Mouse (Mus musculus): ENCODE data around the gene St8sia6.
A peak's percentile ranks its signal among the peaks of the same experiment; 100 is the strongest.
"Not testable (repeated sequence)": the region's sequence is repeated elsewhere in the genome, so short reads cannot be mapped to it uniquely, and the experiment has no call there.

Gene St8sia6

DNA sequence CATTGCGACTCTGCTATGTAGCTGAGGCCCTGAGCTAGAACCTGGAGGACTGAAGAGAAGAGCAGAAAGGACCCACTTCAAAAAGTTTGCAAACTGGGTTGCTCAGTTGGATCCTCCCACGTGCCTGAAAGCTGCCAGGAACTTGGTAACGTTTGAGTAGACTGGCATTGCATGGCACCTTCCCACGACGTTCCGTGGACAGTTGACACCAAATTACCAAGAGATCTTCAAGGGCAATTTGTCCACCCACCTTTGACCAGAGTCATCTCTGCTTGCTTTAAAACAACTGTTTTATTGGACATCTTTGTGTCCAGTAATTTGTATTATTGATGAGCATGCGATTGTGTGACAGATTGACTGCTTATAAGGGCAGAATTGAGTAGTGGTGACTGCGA lies at the start of gene St8sia6:
St8sia6 (minus strand) TSS at position 96 of the 395 bp plus-strand sequence.
- no peak for DNase-seq (ENCODE audit: low read depth, low spot score)

DNA sequence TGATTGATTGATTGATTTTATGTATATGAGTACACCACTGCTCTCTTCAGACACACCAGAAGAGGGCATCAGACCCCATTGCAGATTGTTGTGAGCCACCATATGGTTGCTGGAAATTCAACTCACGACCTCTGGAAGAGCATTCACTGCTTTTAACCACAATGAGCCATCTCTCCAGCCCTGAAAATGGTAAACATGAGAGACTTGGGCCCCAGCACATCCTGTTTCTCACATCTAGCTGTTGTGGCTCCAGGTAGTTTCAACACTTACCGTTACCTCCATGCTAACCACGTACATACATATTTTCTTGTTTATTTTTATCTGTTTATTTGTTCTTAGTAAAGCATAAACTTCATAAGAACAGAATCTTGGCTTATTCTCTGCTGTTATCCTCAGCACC lies 42.4 kb upstream of the St8sia6 start:
- DNase-seq (ENCODE audit: low read depth, low spot score): no peak

DNA sequence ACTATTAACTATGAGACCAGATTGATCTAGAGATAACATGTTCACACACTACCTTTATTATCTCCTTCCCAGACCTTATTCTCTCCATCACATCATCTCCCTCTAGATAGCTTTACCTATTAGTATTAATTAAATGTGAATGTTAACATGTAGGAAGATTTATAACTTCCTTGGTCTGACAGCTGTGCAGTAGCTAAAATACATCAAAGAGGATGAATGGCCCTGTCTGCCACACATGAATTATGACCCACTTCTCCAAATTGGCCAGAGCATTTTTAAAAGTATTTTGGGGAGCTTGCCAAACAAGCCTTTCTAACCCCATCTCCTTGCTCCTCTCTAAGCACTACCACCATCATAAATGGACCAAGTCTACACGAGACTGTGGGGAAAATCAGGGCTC lies 41.1 kb upstream of the St8sia6 start:
- no peak for DNase-seq (ENCODE audit: low read depth, low spot score)

DNA sequence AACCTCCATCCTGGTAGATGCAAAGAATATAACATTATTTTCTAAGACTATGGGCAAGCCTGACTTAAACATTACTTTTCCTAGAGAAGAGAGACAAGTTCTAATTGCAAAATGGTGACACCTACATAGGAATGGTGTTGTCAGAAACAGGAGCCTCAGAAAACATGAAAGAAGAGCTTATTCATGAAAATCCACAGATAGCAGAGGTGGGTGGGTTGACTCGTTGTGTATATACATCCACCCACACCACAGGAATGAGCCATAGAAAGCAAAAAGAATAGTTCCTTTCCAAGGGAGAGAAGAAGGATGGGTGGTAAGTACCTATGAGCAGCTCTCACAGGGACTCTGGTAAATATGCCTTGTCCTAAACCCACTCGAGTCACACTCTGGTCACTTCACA lies 22.8 kb upstream of the St8sia6 start:
- no peak for DNase-seq (ENCODE audit: low read depth, low spot score)

DNA sequence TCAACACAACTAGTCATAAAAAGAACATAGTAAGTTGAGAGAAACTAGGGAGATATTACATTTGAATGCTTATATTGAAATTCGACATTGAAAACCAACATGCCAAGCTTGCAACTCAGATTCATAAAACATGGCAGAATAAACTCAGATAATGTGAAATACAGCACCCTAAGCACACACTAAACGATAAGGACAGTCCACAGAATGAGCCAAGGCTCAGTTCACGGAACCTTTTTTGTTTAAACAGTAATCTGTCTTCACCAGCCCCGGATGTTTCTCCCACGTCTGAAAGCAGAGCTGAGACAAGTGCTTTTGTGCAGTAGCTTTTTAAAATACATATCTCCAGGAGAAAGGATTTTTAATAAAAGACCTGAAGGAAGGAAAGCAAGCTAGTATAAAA lies 14.7 kb upstream of the St8sia6 start:
- DNase-seq (ENCODE audit: low read depth, low spot score): no peak

DNA sequence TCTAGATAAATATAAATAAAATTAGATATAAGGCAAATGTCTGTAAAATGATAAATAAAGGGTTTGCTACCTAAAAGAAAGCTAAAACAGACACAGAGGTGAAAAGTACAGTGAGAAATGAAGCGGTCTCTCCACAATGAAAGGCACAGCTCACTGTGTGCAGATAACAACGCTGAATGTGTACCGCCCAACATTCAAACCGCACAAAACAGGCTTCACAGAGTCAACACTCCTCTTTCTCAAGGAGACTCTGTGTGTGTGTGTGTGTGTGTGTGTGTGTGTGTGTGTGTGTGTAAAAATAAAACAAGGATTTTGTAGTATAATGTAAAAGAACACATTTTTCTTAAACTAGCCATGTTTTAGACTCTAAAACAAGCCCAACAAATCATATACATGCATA lies 14.1 kb upstream of the St8sia6 start:
- DNase-seq (ENCODE audit: low read depth, low spot score): no peak

DNA sequence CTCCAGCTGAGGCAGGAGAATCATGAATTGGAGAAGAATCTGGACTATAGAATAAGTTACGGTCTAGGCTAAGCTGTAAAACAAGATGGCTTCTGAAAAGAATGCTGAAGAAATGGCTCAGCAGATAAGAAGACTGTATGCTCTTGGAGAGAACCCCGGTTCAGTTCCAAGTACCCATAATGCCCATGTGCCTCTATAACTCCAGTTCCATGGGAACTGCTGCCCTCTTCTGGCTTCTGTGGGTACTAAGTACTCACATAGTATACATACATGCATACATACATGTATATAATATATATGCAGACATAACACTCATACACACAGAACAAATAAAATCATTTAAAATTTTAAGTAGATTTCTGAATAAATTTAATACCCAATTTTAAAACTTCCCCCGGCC lies 12.3 kb upstream of the St8sia6 start:
- no peak for DNase-seq (ENCODE audit: low read depth, low spot score)

DNA sequence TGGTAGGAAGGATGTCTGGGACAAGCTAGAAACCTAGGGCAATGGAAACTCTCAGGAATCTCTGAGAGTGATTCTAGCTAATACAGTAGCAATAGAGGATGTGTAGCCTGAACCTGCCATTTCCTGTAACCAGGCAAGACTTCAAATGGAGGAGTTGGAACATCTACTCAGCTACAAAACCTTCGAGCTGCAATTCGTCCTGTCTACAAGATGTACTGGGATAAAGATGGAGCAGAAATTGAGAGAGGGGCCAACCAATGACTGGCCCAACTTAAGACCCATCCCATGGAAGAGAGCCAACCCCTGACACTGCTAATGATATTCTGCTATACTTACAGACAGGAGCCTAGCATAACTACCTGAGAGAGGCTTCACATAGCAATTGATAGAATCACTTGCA lies 6.8 kb upstream of the St8sia6 start:
- DNase-seq (ENCODE audit: low read depth, low spot score): no peak

DNA sequence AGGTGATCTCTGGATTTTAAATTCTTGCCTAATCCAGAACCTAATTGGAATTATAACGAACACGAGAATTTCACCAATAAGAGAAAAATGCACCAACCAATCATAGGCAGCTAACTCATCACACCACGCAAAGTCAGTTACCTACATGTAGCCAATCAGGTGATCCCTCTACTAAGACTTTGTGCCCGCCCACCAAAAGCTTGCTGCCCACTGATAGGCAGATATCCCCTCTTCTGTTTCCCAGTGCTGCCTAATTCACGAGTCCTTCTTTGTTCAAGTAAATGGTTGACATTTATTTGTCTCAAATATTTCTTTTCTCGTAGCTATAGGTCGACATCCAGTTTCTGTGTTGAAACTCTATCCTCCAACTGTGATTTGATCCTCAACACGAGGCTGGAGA lies 582 bp upstream of the St8sia6 start:
- DNase-seq (ENCODE audit: low read depth, low spot score): no peak

DNA sequence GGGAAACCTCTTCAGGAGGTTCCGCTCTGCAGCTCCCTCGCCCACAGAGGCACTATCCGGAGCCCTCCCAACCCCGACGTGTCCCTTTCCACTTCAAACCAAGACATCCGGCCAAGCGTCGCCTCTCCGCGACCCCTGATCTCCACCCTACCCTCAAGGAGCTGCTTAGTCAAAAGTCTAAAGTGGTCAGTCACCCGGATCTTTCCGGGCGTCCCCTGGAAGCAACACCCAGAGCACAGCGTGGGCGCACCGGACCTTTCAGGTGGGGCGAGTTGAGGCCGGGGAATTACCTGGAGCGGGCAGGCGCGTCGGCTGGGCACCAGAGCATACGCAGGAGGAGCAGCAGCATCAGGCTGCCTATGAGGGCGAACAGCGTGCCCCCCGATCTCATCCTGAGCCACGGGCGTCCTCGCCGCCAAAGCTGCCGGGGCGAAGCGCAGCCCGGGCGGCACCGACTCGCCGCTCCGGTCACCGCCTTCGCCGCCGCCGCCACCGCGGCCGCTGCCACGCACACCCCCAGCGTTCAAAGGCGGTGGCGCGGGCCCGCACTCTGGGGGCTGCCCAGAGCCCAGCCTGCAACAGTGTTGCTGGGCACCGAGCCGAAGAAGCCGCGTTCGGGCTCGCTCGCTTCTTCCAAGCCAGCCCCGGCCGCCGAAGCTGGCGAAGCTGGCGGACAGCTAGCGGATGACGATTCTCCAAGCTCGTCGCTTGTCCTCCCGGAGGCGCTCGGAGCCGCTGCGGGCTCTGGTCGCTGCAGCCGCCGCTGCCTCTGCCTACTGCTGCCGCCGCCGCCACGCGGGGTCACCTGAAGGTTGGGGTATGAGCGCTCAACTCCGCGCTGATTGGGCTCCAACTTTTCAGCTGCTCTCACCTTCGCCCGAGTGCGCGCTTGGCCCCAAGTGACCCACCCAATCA lies 553 bp downstream of the St8sia6 start:
- no peak for DNase-seq (ENCODE audit: low read depth, low spot score)

DNA sequence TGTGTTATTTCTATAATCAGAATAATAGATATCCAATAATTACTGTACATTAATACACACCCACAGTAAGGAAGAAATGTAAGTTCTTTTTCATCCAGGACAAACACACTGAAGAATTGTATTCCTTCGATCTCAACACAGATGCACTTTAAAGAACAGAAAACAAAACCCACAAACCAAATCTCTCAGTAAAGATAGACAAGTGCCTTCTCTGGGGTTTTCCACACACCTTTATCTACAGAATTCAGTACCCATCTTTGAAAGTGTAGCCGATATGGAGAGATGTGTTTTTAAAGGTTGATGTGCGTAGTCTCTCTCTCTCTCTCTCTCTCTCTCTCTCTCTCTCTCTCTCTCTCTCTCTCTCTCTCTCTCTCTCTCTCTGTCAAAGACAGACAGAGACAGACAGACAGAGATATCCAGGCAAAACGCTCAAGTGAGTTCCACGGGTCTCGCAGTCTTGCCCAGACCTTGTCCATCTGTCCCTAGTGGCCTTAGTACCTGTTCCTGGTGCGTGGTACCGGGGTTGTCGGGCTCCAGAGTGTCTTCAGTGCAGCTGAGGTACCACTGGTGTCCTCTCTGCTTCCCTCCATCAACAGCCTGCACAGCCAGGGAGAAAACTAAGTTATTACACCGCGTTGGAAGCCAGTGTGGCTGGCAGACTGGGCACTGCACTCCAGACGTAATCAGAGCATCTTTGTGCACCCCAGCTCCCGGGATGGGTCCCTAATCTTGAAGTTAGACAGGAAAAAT lies 1.4 kb downstream of the St8sia6 start:
- no peak for DNase-seq (ENCODE audit: low read depth, low spot score)

DNA sequence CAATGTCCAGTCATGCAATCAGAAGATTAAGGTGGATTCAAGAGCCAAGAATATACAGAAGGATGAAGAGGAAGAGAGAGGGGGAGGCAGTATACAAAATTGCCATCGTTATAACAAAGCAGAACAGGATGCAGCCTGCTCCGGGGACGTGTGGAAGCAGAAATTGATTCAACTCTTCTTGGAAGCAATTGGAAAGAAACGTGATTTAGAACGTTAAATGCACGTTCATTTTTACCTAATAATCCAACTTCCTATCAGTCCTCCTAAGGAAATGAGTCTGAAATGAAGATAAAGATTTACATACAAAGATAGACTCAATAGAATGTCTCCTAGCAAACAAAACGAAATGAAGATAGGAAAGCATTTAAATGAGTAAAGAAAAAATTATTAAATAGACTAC lies 2.3 kb downstream of the St8sia6 start:
- DNase-seq (ENCODE audit: low read depth, low spot score): no peak

DNA sequence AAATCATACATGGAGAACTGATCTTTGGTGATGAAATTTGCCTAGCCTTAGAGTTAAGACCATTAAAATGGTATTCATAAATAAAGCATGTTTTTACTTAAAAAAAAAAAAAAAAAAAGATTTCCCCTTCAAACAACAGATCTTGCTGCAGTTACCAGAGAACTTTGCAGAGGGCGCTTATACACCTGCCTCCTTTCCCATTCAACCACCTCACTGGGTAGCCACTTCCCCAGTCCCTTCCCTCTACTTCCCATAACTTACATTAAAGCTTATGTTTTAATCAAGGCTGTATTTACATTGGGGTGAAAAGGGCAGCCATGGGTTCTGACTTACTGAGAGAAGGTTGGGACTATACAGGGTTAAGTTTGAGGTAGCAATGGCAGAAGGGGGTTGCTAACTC lies 4.5 kb downstream of the St8sia6 start:
- DNase-seq (ENCODE audit: low read depth, low spot score): no peak

DNA sequence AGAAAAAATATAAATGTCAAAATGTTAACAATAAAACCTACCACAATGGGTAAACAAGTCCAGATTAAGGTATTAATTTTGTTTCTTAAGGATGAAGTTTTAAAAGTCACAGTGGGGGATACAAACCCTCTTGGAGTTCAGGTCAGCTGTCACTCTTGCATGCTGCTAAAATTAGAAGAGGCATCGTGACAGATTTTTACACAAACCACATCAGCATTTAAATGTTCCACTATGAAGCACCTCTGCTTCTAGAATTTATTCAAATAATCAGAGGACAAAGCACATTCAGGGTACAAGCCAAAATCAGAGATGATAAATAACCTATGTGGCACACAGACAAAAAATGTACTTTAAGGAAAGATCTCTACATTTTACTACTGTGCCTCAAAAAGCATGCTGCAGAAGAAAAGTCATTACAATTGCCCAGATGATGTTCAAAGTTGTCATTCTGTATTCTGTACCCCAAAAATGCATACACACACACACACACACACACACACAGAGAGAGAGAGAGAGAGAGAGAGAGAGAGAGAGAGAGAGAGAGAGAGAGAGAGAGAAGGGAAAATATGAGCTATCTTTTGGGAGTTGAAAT lies 7.2 kb downstream of the St8sia6 start:
- no peak for DNase-seq (ENCODE audit: low read depth, low spot score)

DNA sequence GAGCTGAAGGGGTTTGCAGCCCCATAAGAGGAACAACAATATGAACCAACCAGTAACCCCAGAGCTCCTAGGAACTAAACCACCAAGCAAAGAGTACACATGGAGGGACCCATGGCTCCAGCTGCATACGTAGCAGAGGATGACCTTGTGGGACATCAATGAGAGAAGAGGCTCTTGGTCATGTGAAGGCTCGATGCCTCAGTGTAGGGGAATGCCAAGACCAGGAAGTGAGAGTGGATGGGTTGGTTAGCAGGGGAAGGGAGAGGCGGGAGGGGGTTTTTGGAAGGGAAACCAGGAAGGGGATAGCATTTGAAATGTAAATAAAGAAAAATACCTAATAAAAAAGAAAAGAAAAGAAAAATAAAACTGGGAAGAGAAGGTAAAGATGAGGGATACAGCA lies 7.9 kb downstream of the St8sia6 start:
- DNase-seq (ENCODE audit: low read depth, low spot score): not testable (repeated sequence)

DNA sequence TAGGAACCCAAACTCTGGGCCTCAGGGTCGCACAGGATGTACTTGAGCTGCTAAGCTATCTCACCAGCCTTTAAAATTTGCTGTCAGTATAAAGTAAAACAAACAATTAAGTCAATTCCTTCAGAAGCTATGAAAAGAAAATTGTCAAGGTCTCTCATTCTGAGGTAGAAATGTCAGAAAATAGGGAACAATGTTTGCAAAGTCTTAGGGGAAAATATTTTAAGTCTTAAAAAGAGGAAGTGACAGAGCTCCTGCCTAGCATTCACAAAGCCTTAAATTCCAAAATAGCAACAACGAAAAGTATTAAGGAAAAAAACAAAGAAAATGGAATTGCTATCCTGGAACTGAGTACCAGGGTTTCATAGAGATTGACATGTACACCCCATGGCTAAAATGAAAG lies 8.6 kb downstream of the St8sia6 start:
- no peak for DNase-seq (ENCODE audit: low read depth, low spot score)

DNA sequence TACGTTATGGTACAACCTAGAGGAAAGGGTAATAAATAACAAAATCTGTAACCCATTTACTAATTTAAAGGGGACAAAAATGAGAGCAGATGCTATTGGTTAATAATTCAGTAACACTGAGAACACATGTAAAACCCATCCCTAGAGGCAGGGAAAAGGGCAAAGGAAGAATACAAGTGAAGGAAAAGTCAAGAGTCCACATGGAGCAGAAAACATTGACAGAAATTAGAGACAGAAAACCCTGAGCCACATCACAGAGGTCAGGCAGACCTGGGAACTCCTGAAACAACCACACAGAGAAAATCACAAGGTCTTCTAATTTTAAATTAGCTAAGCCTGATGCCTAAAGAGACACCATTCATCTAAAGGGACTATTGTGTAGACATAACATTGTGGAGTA lies 9.4 kb downstream of the St8sia6 start:
- DNase-seq (ENCODE audit: low read depth, low spot score): no peak

DNA sequence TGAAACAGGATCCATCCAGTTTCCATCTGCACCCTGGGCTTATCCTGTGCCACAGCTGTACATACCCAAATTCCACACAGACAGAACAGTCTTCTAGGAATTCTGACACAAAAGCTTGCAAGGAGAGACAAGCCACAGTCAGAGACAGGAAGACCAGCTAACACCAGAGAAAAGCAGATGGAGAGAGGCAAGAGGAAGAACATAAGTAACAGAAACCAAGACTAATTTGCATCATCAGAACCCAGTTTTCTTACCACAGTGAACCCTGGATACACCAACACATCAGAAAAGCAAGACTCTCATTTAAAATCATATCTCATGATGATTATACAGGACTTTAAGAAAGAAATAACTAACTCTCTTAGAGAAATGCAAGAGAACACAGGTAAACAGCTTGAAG lies 16.8 kb downstream of the St8sia6 start:
- DNase-seq (ENCODE audit: low read depth, low spot score): no peak

DNA sequence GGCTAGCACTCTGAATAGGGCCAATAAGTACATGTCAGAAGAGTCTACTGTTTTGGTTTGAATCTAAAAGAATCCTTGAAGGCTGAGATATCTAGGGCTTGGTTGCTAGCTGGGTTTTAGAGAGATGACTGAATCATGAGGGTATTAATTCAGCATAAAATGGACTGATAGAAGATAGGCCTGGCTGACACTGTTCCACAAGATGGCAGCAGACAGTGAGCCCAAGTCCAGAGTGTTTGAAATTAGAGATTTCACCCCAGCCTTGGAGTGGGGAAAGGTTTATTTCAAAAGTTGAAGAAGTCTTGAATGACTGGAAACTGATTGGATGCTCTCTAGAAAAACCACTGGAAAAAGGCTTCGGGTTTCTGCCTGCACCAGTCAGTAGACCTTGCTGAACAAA lies 17.4 kb downstream of the St8sia6 start:
- DNase-seq (ENCODE audit: low read depth, low spot score): no peak

DNA sequence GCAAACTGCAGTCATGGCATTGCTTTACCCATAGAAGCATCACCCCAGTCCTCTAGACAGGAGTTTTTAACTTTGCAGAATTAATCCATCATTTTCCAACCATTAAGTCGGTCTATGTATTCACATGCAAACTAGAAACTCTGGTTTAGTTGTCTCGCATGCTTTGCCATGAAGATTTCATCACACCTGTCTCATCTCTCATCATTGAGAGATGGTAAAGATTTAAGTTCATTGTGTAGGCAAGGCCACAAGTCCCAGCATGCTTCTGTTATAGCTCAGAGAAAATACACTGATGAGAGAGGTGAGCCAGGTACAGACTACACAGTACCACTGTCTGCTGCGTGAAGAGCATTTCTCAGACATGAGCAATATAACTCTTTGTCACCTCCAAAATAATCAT lies 18.8 kb downstream of the St8sia6 start:
- no peak for DNase-seq (ENCODE audit: low read depth, low spot score)

DNA sequence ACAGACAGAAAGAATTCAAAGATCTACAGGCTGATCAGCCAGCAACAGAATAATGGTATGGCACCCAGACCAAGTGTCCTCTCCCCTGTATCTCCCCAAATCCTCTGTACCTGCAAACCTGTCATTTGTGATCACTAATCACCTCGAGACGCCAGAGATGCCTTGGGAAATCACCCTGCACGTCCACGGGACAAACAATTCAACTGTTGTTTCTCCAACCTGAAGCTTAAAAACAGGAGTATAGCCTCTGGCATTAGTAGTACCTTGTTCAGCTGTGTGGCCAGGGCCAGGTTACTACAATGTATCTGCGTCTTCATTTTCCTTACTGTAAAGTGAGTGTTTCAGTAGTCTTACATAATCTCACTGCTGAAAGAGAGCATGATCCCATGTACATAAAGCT lies 25.3 kb downstream of the St8sia6 start:
- DNase-seq (ENCODE audit: low read depth, low spot score): no peak

DNA sequence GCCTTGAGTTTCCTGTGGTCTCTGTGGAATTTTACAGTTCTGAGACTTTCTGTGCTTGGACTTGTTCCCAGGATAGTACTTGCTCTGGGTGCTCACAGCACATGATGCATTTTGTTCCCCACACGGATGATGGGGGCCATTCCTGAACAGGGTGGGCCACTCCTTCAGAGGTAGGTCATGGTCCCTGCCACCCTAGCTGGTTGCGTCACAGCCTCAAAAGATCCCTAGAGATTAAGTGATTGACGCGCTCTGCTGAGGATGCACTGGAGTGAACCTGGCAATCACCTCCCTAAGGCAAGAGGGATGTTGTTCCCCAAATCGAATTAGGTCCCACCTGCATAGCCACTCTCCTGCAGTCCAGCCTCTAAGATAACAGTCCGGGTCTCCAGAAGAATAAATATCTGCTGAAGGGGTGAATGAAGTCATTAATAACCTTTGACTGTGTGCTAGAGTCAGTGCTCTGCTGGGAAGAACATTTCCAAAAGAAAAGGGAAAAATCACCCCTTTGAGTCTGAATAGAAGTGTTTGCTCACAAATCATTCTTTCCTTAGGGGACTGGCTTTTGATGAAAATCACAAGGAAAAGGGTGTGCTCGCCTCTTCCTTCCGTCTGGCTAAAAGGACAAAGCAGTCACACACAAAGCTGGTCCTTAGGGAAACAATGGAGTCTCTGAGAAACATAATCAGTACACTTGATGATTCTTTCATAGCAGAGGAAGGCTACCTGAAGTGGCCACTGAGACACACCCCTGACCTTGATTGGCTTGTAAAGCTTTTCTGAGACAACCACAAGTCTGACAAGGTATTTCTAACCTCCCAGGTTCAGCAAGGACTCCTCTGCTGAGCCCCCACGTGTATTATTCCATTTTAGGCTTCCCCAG lies 26.1 kb downstream of the St8sia6 start:
- DNase-seq (ENCODE audit: low read depth, low spot score): peak; percentile 33

All from WW6 (cell line).